Mouse (Mus musculus): Measurements from ENCODE around the gene Hdgfl3. TPM values are rescaled to one million over a fixed set of nuclear protein-coding genes. Genes with fewer than 3 reads are reported as not detected.
A peak's percentile ranks its signal among the peaks of the same experiment; 100 is the strongest.

Gene Hdgfl3
- polyA plus RNA-seq, 1 experiment from 2014 or later: 0.39 TPM

DNA sequence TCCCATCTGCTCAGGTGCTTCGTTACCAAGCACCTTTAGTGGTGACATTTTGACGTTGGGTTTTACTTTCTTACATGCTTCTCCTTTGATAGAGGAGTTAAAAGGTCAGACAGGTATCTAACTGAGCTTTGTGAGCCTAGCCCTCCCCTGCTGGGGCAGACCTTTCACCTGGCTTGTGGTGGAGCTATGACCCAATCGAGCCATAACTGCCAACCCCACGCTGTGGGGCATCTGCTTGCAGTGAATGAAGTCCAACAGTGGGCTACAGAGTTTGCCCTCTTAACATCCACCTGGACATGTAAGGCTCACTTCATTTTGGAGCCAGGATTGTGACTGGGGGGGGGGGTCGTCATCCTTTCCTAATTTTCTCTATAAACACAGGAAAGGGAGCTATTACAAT, 54.0 kb downstream of the Hdgfl3 start:
- Histone ChIP-seq H3K27me3 (ENCODE audit: control insufficient read depth, insufficient read depth, low read depth, low read length) (peaks cover 13% of the 10 kb centered on the region), H3K9me3 (replicated peaks; ENCODE audit: control insufficient read depth, low read length) (no peaks in the 10 kb centered on the region), H3K4me3 (ENCODE audit: low read depth, low read length) (no peak overlapping the region), H3K36me3 (ENCODE audit: control insufficient read depth, insufficient read depth) (no peaks in the 10 kb centered on the region), H3K27ac (ENCODE audit: low read length) (no peak overlapping the region), H3K9ac (ENCODE audit: low read depth, low read length) (no peak overlapping the region), H3K4me2 (ENCODE audit: low read depth, low read length) (no peak overlapping the region), H3K4me1 (ENCODE audit: control insufficient read depth, low read depth, low read length) (no peaks in the 10 kb centered on the region)
- WGBS (ENCODE audit: insufficient replicate concordance): 46% methylated on average over 5 of the region's 5 CpGs
- no peak for ATAC-seq (ENCODE audit: low read depth)

DNA sequence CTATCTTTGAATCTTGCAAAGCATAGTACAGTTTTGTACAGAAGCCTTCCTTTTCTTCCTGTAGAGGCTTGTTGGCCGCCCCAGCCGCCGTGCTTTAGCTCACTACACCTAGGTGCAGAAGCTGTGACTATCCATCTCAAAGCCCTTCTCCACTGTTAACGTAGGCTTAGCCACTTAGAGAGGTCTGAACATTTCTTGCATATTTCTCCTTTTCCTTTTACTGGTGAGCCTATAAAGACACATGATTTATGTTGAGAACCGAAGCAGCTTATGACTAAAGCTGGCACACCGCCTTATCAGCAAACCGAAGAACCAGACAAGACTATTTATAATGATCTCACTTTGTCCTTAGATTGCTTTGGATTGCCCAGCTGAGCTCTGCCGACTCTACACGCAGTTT, 58.9 kb downstream of the Hdgfl3 start:
- no peak overlapping the region for H3K27ac ChIP-seq (ENCODE audit: low read length)
- 63% methylated on average over 9 of the region's 9 CpGs for WGBS (ENCODE audit: insufficient replicate concordance)
- no peak for ATAC-seq (ENCODE audit: low read depth)

DNA sequence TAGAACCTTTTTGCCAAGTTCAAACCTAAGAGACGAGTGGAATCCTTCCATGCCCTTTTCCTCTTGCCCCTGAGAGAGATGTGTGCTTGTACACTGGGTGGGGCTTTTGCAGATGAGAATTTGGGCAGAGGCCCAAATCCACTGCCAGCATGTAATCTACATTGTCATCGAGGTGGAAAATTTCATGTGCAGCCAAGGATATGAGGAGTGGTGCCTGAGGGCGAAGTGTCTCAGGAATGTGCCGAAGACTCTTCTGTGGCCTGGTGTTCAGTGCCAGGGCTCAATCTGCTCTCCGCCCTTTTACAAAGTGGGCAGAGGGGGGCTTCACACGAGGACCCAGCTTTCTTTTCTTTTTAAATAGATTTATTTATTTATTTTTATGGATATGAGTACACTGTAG, 59.6 kb downstream of the Hdgfl3 start:
- Histone ChIP-seq H3K27ac (ENCODE audit: low read length) (no peak overlapping the region), H3K36me3 (ENCODE audit: control insufficient read depth, insufficient read depth) (no peaks in the 10 kb centered on the region), H3K4me3 (ENCODE audit: low read depth, low read length) (no peak overlapping the region), H3K4me2 (ENCODE audit: low read depth, low read length) (no peak overlapping the region), H3K9ac (ENCODE audit: low read depth, low read length) (no peak overlapping the region), H3K9me3 (replicated peaks; ENCODE audit: control insufficient read depth, low read length) (no peaks in the 10 kb centered on the region), H3K4me1 (ENCODE audit: control insufficient read depth, low read depth, low read length) (no peaks in the 10 kb centered on the region), H3K27me3 (ENCODE audit: control insufficient read depth, insufficient read depth, low read depth, low read length) (peaks cover 17% of the 10 kb centered on the region)
- no peak for ATAC-seq (ENCODE audit: low read depth)
- WGBS (ENCODE audit: insufficient replicate concordance): 54% methylated on average over 6 of the region's 6 CpGs

More for the DNA sequence above, 58.9 kb downstream of the Hdgfl3 start:
- H3K9me3 ChIP-seq (replicated peaks; ENCODE audit: control insufficient read depth, low read length): no peaks in the 10 kb centered on the region
- H3K4me1 ChIP-seq (ENCODE audit: control insufficient read depth, low read depth, low read length): no peaks in the 10 kb centered on the region
- H3K36me3 ChIP-seq (ENCODE audit: control insufficient read depth, insufficient read depth): no peaks in the 10 kb centered on the region
- no peak overlapping the region for H3K4me3 ChIP-seq (ENCODE audit: low read depth, low read length)
- H3K4me2 ChIP-seq (ENCODE audit: low read depth, low read length): no peak overlapping the region
- H3K9ac ChIP-seq (ENCODE audit: low read depth, low read length): no peak overlapping the region
- H3K27me3 ChIP-seq (ENCODE audit: control insufficient read depth, insufficient read depth, low read depth, low read length): peaks cover 15% of the 10 kb centered on the region

DNA sequence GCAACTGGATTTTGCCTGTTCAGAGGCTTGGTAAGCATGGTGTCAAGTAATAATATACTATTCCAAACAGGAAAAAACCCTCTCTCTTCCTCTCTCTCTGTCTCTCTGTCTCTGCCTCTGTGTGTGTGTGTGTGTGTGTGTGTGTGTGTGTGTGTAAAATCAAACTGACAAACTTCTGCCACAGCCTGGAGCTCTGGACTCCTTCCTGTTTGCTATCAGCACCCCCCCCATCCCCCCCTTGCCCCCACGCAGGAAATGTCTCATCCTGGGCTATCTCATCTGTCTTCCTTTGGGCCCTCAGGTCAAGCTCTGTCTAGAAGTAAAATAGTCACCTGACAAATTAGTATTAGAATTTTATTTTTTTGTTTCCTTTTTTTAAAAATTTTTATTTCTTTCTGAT, 60.5 kb downstream of the Hdgfl3 start:
- H3K4me2 ChIP-seq (ENCODE audit: low read depth, low read length): no peak overlapping the region
- peaks cover 20% of the 10 kb centered on the region for H3K27me3 ChIP-seq (ENCODE audit: control insufficient read depth, insufficient read depth, low read depth, low read length)
- H3K9me3 ChIP-seq (replicated peaks; ENCODE audit: control insufficient read depth, low read length): no peaks in the 10 kb centered on the region
- no peaks in the 10 kb centered on the region for H3K4me1 ChIP-seq (ENCODE audit: control insufficient read depth, low read depth, low read length)
- H3K27ac ChIP-seq (ENCODE audit: low read length): no peak overlapping the region
- no peak for ATAC-seq (ENCODE audit: low read depth)
- no peak overlapping the region for H3K9ac ChIP-seq (ENCODE audit: low read depth, low read length)
- H3K36me3 ChIP-seq (ENCODE audit: control insufficient read depth, insufficient read depth): no peaks in the 10 kb centered on the region
- no peak overlapping the region for H3K4me3 ChIP-seq (ENCODE audit: low read depth, low read length)
- WGBS (ENCODE audit: insufficient replicate concordance): 22% methylated on average over 1 of the region's 1 CpGs

DNA sequence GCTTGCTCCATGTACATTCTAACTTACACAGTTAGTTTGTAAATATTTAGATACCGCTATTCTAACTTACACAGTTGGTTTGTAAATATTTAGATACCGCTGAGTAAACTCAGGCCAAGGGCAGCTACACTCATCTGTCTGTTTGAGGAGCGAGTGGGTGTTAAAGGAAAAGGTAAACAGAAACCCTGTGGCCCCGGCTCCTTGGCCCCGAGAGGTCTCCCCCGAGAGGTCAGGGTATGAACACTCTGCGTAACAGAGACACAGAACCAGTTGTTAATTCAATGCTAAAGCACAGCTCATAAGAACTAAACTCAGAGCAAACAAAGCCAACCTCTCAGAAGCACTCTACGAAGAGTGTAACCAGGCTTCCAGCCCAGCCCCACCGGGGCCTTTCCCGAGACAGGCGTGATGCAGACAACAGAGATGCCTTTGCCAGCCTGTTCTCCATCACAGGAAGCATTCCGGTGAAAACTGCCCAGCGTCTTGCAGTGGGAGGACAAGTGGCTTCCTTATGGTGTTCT, 61.7 kb downstream of the Hdgfl3 start:
- WGBS (ENCODE audit: insufficient replicate concordance): 67% methylated on average over 13 of the region's 13 CpGs
- Histone ChIP-seq H3K4me3 (ENCODE audit: low read depth, low read length) (no peak overlapping the region), H3K9ac (ENCODE audit: low read depth, low read length) (no peak overlapping the region), H3K4me1 (ENCODE audit: control insufficient read depth, low read depth, low read length) (no peaks in the 10 kb centered on the region), H3K36me3 (ENCODE audit: control insufficient read depth, insufficient read depth) (no peaks in the 10 kb centered on the region), H3K27me3 (ENCODE audit: control insufficient read depth, insufficient read depth, low read depth, low read length) (peaks cover 21% of the 10 kb centered on the region), H3K27ac (ENCODE audit: low read length) (no peak overlapping the region), H3K9me3 (replicated peaks; ENCODE audit: control insufficient read depth, low read length) (no peaks in the 10 kb centered on the region), H3K4me2 (ENCODE audit: low read depth, low read length) (no peak overlapping the region)
- peak; percentile 64 for ATAC-seq (ENCODE audit: low read depth)

DNA sequence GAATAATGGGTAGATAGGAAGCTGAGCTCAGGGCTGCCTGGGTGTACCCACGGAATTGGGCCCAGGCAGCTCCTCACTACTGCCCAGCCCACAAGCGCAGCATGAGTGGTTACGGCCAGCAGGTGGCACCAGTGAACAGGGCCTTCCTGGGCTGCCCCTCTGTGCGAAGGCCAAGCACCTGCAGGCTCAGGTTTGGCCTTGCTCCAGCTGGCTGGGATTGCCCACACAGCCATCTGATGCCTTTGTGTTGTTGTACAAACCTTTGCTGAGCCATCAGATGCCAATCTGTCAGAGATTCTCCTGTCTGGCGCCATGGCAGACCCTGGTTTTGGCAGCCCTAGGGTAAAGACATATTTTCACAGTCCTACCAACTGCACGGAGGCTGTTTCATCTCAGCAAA, 66.1 kb downstream of the Hdgfl3 start:
- Histone ChIP-seq H3K4me3 (ENCODE audit: low read depth, low read length) (no peak overlapping the region), H3K4me1 (ENCODE audit: control insufficient read depth, low read depth, low read length) (no peaks in the 10 kb centered on the region; the same call in 1 of the 2 replicates), H3K9ac (ENCODE audit: low read depth, low read length) (no peak overlapping the region), H3K4me2 (ENCODE audit: low read depth, low read length) (no peak overlapping the region), H3K9me3 (replicated peaks; ENCODE audit: control insufficient read depth, low read length) (no peaks in the 10 kb centered on the region), H3K27me3 (ENCODE audit: control insufficient read depth, insufficient read depth, low read depth, low read length) (peaks cover 34% of the 10 kb centered on the region), H3K27ac (ENCODE audit: low read length) (no peak overlapping the region), H3K36me3 (ENCODE audit: control insufficient read depth, insufficient read depth) (no peaks in the 10 kb centered on the region)
- WGBS (ENCODE audit: insufficient replicate concordance): 33% methylated on average over 6 of the region's 6 CpGs
- peak; percentile 47; the same call in 1 of the 2 replicates for ATAC-seq (ENCODE audit: low read depth)

DNA sequence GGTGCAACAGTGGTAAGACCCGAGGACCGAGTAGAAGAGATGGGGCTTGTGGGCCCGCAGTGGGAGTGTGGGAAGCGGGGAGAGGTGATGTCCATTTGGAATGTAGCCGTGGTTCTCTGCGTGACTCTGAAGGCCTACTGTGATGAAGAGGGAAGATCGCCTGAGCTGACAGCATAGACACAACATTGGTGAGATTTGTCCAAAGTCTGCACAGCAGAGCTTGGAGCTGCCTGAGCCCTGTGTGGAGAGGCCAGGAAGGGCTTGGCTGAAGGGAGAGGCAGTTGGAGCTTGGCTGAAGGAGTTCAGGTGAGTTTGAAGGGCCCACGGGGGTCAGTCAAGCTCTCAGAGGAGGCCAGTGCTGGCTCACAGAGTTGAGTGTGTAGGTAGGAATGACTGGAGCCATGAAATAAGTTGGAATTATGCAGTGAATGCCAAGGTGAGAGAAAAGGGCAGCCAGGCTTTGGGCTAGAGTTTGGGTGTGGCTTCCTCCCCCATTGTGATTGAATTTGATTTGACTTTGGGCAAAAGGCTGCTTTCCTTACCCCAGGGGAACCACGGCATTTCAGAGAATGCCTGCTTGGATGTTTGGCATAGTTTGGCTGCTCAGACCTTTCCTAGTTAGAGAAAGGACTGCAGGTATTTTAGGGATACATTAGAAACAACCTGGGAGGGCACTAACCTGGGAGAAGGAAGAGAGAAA, 66.9 kb downstream of the Hdgfl3 start:
- H3K36me3 ChIP-seq (ENCODE audit: control insufficient read depth, insufficient read depth): no peaks in the 10 kb centered on the region
- WGBS (ENCODE audit: insufficient replicate concordance): 66% methylated on average over 9 of the region's 9 CpGs
- H3K4me3 ChIP-seq (ENCODE audit: low read depth, low read length): no peak overlapping the region
- no peak for ATAC-seq (ENCODE audit: low read depth)
- no peak overlapping the region for H3K4me2 ChIP-seq (ENCODE audit: low read depth, low read length)
- no peaks in the 10 kb centered on the region; the same call in 1 of the 2 replicates for H3K4me1 ChIP-seq (ENCODE audit: control insufficient read depth, low read depth, low read length)
- no peak overlapping the region for H3K27ac ChIP-seq (ENCODE audit: low read length)
- H3K9ac ChIP-seq (ENCODE audit: low read depth, low read length): no peak overlapping the region
- H3K27me3 ChIP-seq (ENCODE audit: control insufficient read depth, insufficient read depth, low read depth, low read length): peaks cover 37% of the 10 kb centered on the region
- no peaks in the 10 kb centered on the region for H3K9me3 ChIP-seq (replicated peaks; ENCODE audit: control insufficient read depth, low read length)

DNA sequence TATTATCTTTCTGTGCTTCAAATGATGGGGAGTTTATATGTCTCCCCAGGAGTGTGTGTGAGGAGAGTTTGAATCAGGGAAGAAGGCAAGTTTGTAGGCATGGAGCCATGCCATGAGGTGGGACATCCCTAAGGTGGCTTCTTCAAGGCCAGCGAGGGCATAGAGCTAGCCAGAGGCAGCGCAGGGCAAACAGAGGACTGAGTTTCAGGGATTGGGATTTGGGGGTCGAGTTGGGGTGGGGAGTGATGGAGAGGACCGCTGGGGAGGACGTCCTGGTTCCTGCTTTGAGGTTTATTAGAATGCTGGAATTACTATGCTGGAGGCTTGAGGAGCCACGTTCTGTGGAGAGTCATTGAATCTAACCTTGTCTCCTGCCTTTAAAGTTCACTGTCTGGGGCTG, 68.3 kb downstream of the Hdgfl3 start:
- WGBS (ENCODE audit: insufficient replicate concordance): 64% methylated on average over 6 of the region's 6 CpGs

DNA sequence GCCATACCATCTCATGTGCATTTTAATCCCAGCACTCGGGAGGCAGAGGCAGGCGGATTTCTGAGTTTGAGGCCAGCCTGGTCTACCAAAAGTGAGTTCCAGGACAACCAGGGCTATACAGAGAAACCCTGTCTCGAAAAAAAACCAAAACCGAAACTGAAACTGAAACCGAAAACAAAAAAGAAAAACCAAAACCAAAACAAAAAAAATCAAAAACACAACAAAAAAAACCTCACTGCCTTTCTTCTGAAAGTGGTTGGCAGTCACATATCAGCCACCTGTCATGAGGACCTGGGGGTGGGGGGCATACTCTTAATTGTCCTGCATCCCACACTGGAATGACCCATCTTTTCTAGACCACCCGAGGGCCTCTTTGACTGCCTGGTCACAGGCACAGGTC, 69.7 kb downstream of the Hdgfl3 start:
- Histone ChIP-seq H3K27ac (ENCODE audit: low read length) (no peak overlapping the region), H3K36me3 (ENCODE audit: control insufficient read depth, insufficient read depth) (no peaks in the 10 kb centered on the region), H3K4me3 (ENCODE audit: low read depth, low read length) (no peak overlapping the region), H3K4me2 (ENCODE audit: low read depth, low read length) (no peak overlapping the region), H3K9me3 (replicated peaks; ENCODE audit: control insufficient read depth, low read length) (no peaks in the 10 kb centered on the region), H3K27me3 (ENCODE audit: control insufficient read depth, insufficient read depth, low read depth, low read length) (peaks cover 55% of the 10 kb centered on the region), H3K4me1 (ENCODE audit: control insufficient read depth, low read depth, low read length) (no peaks in the 10 kb centered on the region; the same call in none of the 2 replicates), H3K9ac (ENCODE audit: low read depth, low read length) (no peak overlapping the region)
- ATAC-seq (ENCODE audit: low read depth): no peak
- 61% methylated on average over 6 of the region's 6 CpGs for WGBS (ENCODE audit: insufficient replicate concordance)

More for the DNA sequence above, 68.3 kb downstream of the Hdgfl3 start:
- H3K9me3 ChIP-seq (replicated peaks; ENCODE audit: control insufficient read depth, low read length): no peaks in the 10 kb centered on the region
- H3K27ac ChIP-seq (ENCODE audit: low read length): no peak overlapping the region
- no peaks in the 10 kb centered on the region for H3K36me3 ChIP-seq (ENCODE audit: control insufficient read depth, insufficient read depth)
- no peak overlapping the region for H3K4me3 ChIP-seq (ENCODE audit: low read depth, low read length)
- no peaks in the 10 kb centered on the region; the same call in none of the 2 replicates for H3K4me1 ChIP-seq (ENCODE audit: control insufficient read depth, low read depth, low read length)
- peaks cover 50% of the 10 kb centered on the region for H3K27me3 ChIP-seq (ENCODE audit: control insufficient read depth, insufficient read depth, low read depth, low read length)
- no peak overlapping the region for H3K9ac ChIP-seq (ENCODE audit: low read depth, low read length)
- no peak overlapping the region for H3K4me2 ChIP-seq (ENCODE audit: low read depth, low read length)
- ATAC-seq (ENCODE audit: low read depth): no peak

All from liver, embryonic 16.5 days (tissue).